Mouse (Mus musculus) liver, adult 2 months (tissue): ENCODE data around the gene Acads.

Experiments
- CTCF ChIP-seq: fragments of 200-500 bp; IDR thresholded peaks from 2 replicates; pipeline ENCODE4 v1.5.1; 2011; ENCODE audit warnings: low read depth, low read length, control low read depth
- POLR2A ChIP-seq: fragments of 200-500 bp; IDR thresholded peaks from 2 replicates; pipeline ENCODE4 v1.6.1; 2011; ENCODE audit warnings: low read length, control low read depth; ENCODE audit not compliant: insufficient read depth; ENCODE audit errors: extremely low read depth

DNA sequence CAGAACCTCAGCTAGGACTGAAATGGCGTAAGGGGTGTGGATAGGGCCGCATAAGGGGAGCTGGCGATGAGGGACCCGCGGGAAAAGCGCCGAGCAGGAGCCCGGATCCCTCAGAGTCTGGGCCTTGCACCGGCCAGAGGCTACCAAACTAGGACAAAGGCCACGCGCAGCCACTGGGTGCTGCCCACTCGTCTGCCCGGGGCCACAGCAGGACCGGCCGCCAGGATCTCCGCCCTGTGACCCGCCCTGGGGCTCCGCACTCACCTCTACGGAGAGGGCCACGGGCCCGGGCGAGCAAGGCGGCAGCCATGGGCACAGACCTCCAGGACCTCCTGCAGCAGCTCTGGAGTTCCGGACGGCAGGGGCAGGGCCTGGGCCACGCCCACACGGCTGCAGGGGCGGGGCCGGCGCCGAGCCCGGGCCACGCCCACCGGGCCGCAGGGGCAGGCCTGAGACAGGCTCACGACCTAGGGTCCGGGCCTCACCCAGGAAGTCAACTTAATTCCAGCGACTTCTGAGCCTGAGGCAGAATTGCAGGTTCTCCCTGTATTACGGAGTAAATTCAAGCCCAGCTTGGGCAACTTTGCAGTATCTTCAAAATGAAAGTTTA lies at the start of gene Acads:
- TF ChIP-seq CTCF (no peak), POLR2A (peak; percentile 59)
